Mouse (Mus musculus): Measurements from ENCODE around the gene Vcam1. TPM values are rescaled to one million over a fixed set of nuclear protein-coding genes. Genes with fewer than 3 reads are reported as not detected.
A peak's percentile ranks its signal among the peaks of the same experiment; 100 is the strongest.

Gene Vcam1
- 32.6 and 38.6 TPM in 2 replicates for polyA plus RNA-seq (2015; fragmentation: Nextera tagmentation; extraction: Ambion mirVana)

GRCm38 (mm10) chr3:116129259-116129738 lies at the start of gene Vcam1:
Gene Vcam1, minus strand, starts transcription at chr3:116129688.
- Histone ChIP-seq H3K4me1 (peaks cover 13% of the 10 kb centered on the region), H3K27ac (peak within 1 kb of the TSS; percentile 20; the same call in 1 of the 2 replicates), H3K4me3 (peak within 1 kb of the TSS; percentile 23), H3K36me3 (replicated peaks) (no peaks in the 10 kb centered on the region), H3K4me2 (peak within 1 kb of the TSS; percentile 38), H3K9me3 (no peaks in the 10 kb centered on the region), H3K9ac (no peak within 1 kb of the TSS), H3K27me3 (replicated peaks) (no peaks in the 10 kb centered on the region)
- WGBS: under 1% methylated on average over 9 of the region's 9 CpGs
- peak; percentile 71 for ATAC-seq (replicated peaks)

GRCm38 (mm10) chr3:116175106-116175505 lies 45.6 kb upstream of the Vcam1 start:
- H3K4me2 ChIP-seq: no peak overlapping the region
- no peaks in the 10 kb centered on the region for H3K36me3 ChIP-seq (replicated peaks)
- H3K4me1 ChIP-seq: no peaks in the 10 kb centered on the region
- no peak for ATAC-seq (replicated peaks)
- H3K9ac ChIP-seq: no peak overlapping the region
- H3K27me3 ChIP-seq (replicated peaks): no peaks in the 10 kb centered on the region
- H3K4me3 ChIP-seq: no peak overlapping the region
- H3K27ac ChIP-seq: no peak overlapping the region
- 88% methylated on average over 6 of the region's 6 CpGs for WGBS
- H3K9me3 ChIP-seq: no peaks in the 10 kb centered on the region

GRCm38 (mm10) chr3:116171461-116171860 lies 42.0 kb upstream of the Vcam1 start:
- H3K27ac ChIP-seq: no peak overlapping the region
- no peak overlapping the region for H3K4me2 ChIP-seq
- no peaks in the 10 kb centered on the region for H3K9me3 ChIP-seq
- no peak overlapping the region for H3K4me3 ChIP-seq
- H3K4me1 ChIP-seq: no peaks in the 10 kb centered on the region
- 88% methylated on average over 5 of the region's 5 CpGs for WGBS
- H3K9ac ChIP-seq: no peak overlapping the region
- ATAC-seq (replicated peaks): no peak
- H3K27me3 ChIP-seq (replicated peaks): no peaks in the 10 kb centered on the region
- no peaks in the 10 kb centered on the region for H3K36me3 ChIP-seq (replicated peaks)

- Histone ChIP-seq H3K27me3 (replicated peaks) (no peaks in the 10 kb centered on the region), H3K9ac (no peak overlapping the region), H3K4me2 (no peak overlapping the region), H3K4me3 (no peak overlapping the region), H3K4me1 (no peaks in the 10 kb centered on the region), H3K36me3 (replicated peaks) (no peaks in the 10 kb centered on the region), H3K9me3 (no peaks in the 10 kb centered on the region), H3K27ac (no peak overlapping the region)
- WGBS: 87% methylated on average over 2 of the region's 2 CpGs
- ATAC-seq (replicated peaks): no peak
These were observed 38.6 kb upstream of the Vcam1 start for GRCm38 (mm10) chr3:116168056-116168455.

- no peak for ATAC-seq (replicated peaks)
- Histone ChIP-seq H3K27ac (no peak overlapping the region), H3K9me3 (no peaks in the 10 kb centered on the region), H3K4me1 (no peaks in the 10 kb centered on the region), H3K27me3 (replicated peaks) (no peaks in the 10 kb centered on the region), H3K4me2 (no peak overlapping the region), H3K4me3 (no peak overlapping the region), H3K9ac (no peak overlapping the region), H3K36me3 (replicated peaks) (no peaks in the 10 kb centered on the region)
- 87% methylated on average over 8 of the region's 8 CpGs for WGBS
These were observed 36.8 kb upstream of the Vcam1 start for GRCm38 (mm10) chr3:116166296-116166695.

- H3K27ac ChIP-seq: no peak overlapping the region
- no peaks in the 10 kb centered on the region for H3K36me3 ChIP-seq (replicated peaks)
- 48% methylated on average over 1 of the region's 1 CpGs for WGBS
- H3K4me3 ChIP-seq: no peak overlapping the region
- no peak overlapping the region for H3K9ac ChIP-seq
- H3K4me1 ChIP-seq: no peaks in the 10 kb centered on the region
- H3K4me2 ChIP-seq: no peak overlapping the region
- ATAC-seq (replicated peaks): no peak
- H3K27me3 ChIP-seq (replicated peaks): no peaks in the 10 kb centered on the region
- H3K9me3 ChIP-seq: no peaks in the 10 kb centered on the region
These were observed 35.5 kb upstream of the Vcam1 start for GRCm38 (mm10) chr3:116165030-116165429.

- no peak for ATAC-seq (replicated peaks)
- Histone ChIP-seq H3K4me2 (no peak overlapping the region), H3K36me3 (replicated peaks) (no peaks in the 10 kb centered on the region), H3K9ac (no peak overlapping the region), H3K4me3 (no peak overlapping the region), H3K4me1 (no peaks in the 10 kb centered on the region), H3K9me3 (no peaks in the 10 kb centered on the region), H3K27me3 (replicated peaks) (no peaks in the 10 kb centered on the region), H3K27ac (no peak overlapping the region)
- 84% methylated on average over 5 of the region's 5 CpGs for WGBS
These were observed 34.0 kb upstream of the Vcam1 start for GRCm38 (mm10) chr3:116163517-116163916.

- ATAC-seq (replicated peaks): no peak
- no peaks in the 10 kb centered on the region for H3K36me3 ChIP-seq (replicated peaks)
- no peak overlapping the region for H3K4me3 ChIP-seq
- H3K27ac ChIP-seq: no peak overlapping the region
- 84% methylated on average over 9 of the region's 9 CpGs for WGBS
- no peak overlapping the region for H3K4me2 ChIP-seq
- no peak overlapping the region for H3K9ac ChIP-seq
- no peaks in the 10 kb centered on the region for H3K27me3 ChIP-seq (replicated peaks)
- H3K4me1 ChIP-seq: no peaks in the 10 kb centered on the region
- H3K9me3 ChIP-seq: no peaks in the 10 kb centered on the region
These were observed 32.7 kb upstream of the Vcam1 start for GRCm38 (mm10) chr3:116162097-116162666.

GRCm38 (mm10) chr3:116159376-116159775 lies 29.9 kb upstream of the Vcam1 start:
- no peak overlapping the region for H3K9ac ChIP-seq
- H3K27ac ChIP-seq: no peak overlapping the region
- no peaks in the 10 kb centered on the region for H3K27me3 ChIP-seq (replicated peaks)
- ATAC-seq (replicated peaks): no peak
- WGBS: 96% methylated on average over 5 of the region's 5 CpGs
- no peak overlapping the region for H3K4me3 ChIP-seq
- no peaks in the 10 kb centered on the region for H3K9me3 ChIP-seq
- H3K36me3 ChIP-seq (replicated peaks): no peaks in the 10 kb centered on the region
- no peaks in the 10 kb centered on the region for H3K4me1 ChIP-seq
- H3K4me2 ChIP-seq: no peak overlapping the region

- no peak overlapping the region for H3K4me3 ChIP-seq
- ATAC-seq (replicated peaks): no peak
- no peaks in the 10 kb centered on the region for H3K27me3 ChIP-seq (replicated peaks)
- no peak overlapping the region for H3K9ac ChIP-seq
- 73% methylated on average over 13 of the region's 13 CpGs for WGBS
- no peaks in the 10 kb centered on the region for H3K9me3 ChIP-seq
- no peak overlapping the region for H3K27ac ChIP-seq
- H3K4me2 ChIP-seq: no peak overlapping the region
- H3K4me1 ChIP-seq: no peaks in the 10 kb centered on the region
- H3K36me3 ChIP-seq (replicated peaks): no peaks in the 10 kb centered on the region
These were observed 28.0 kb upstream of the Vcam1 start for GRCm38 (mm10) chr3:116157447-116157990.

- H3K4me3 ChIP-seq: no peak overlapping the region
- no peak for ATAC-seq (replicated peaks)
- 82% methylated on average over 13 of the region's 13 CpGs for WGBS
- H3K4me2 ChIP-seq: no peak overlapping the region
- H3K9me3 ChIP-seq: no peaks in the 10 kb centered on the region
- H3K4me1 ChIP-seq: no peaks in the 10 kb centered on the region
- no peak overlapping the region for H3K9ac ChIP-seq
- no peak overlapping the region for H3K27ac ChIP-seq
- H3K27me3 ChIP-seq (replicated peaks): no peaks in the 10 kb centered on the region
- H3K36me3 ChIP-seq (replicated peaks): no peaks in the 10 kb centered on the region
These were observed 20.7 kb upstream of the Vcam1 start for GRCm38 (mm10) chr3:116150056-116150632.

GRCm38 (mm10) chr3:116149096-116149495 lies 19.6 kb upstream of the Vcam1 start:
- H3K9me3 ChIP-seq: no peaks in the 10 kb centered on the region
- H3K4me3 ChIP-seq: no peak overlapping the region
- WGBS: 44% methylated on average over 4 of the region's 4 CpGs
- no peak overlapping the region for H3K27ac ChIP-seq
- no peak overlapping the region for H3K9ac ChIP-seq
- H3K36me3 ChIP-seq (replicated peaks): no peaks in the 10 kb centered on the region
- no peaks in the 10 kb centered on the region for H3K4me1 ChIP-seq
- ATAC-seq (replicated peaks): no peak
- H3K27me3 ChIP-seq (replicated peaks): no peaks in the 10 kb centered on the region
- no peak overlapping the region for H3K4me2 ChIP-seq

GRCm38 (mm10) chr3:116148676-116149075 lies 19.2 kb upstream of the Vcam1 start:
- WGBS: 68% methylated on average over 9 of the region's 9 CpGs
- Histone ChIP-seq H3K9me3 (no peaks in the 10 kb centered on the region), H3K9ac (no peak overlapping the region), H3K4me2 (no peak overlapping the region), H3K27me3 (replicated peaks) (no peaks in the 10 kb centered on the region), H3K27ac (no peak overlapping the region), H3K36me3 (replicated peaks) (no peaks in the 10 kb centered on the region), H3K4me3 (no peak overlapping the region), H3K4me1 (no peaks in the 10 kb centered on the region)
- ATAC-seq (replicated peaks): no peak

All from midbrain, embryonic 15.5 days (tissue).